Mouse (Mus musculus): ENCODE data around the gene Fxyd3. TPM values are rescaled to one million over a fixed set of nuclear protein-coding genes. Genes with fewer than 3 reads are reported as not detected.
A peak's percentile ranks its signal among the peaks of the same experiment; 100 is the strongest.

The Fxyd3 gene
- total RNA-seq, 4 experiments from 2014 or later = 0.77 to 1.3 (median 0.92) TPM

- no peak for DNase-seq (ENCODE audit: low spot score in 2 of 2)
Observed at GRCm38 (mm10) chr7:31072326-31072725, 4.2 kb downstream of the Fxyd3 start.

DNA sequence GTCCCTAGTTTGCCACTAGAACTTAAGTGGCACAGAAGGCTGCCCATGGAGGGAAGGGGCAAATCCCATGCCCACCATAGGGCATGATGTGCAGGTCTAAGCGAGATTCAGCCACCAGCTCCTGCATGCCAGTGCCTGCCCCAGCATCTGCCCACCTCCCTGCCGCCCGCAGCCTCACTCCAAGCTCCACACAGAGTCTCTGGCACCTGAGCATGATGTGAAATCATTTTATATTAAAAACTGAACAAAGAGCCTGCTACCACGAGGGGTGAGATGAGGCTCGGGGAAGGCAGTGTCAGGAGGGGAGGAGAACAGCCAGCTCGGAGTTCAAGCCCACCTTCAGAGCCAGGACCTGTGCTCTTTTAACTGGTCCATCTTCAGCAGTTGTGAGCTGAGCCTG lies 6.2 kb downstream of the Fxyd3 start:
- DNase-seq (ENCODE audit: low spot score in 2 of 2) = no peak

- DNase-seq (ENCODE audit: low spot score in 2 of 2) = no peak
Observed at GRCm38 (mm10) chr7:31069491-31069890, 7.0 kb downstream of the Fxyd3 start.

DNA sequence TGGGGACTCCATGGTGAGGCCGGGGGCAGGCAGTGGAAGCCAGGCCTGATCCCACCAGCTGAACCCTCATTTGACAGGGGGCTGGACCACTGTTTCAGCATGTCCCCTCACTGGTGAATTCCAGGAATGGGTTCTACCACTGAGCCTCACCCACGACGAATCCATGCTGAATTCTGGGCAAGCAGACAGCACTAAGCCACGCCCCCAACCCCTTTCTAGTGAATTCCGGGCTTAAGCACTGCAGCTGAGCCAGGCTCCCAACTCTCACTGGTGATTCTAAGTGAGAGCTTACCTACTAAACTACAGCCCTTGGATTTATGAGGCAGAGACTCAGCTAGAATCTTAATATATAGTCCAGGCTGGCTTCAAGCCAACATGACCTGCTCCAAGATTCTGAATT lies 8.7 kb downstream of the Fxyd3 start:
- no peak for DNase-seq (ENCODE audit: low spot score in 2 of 2)

- no peak for DNase-seq (ENCODE audit: low spot score in 2 of 2)
Observed at GRCm38 (mm10) chr7:31063074-31063560, 13.4 kb downstream of the Fxyd3 start.

DNA sequence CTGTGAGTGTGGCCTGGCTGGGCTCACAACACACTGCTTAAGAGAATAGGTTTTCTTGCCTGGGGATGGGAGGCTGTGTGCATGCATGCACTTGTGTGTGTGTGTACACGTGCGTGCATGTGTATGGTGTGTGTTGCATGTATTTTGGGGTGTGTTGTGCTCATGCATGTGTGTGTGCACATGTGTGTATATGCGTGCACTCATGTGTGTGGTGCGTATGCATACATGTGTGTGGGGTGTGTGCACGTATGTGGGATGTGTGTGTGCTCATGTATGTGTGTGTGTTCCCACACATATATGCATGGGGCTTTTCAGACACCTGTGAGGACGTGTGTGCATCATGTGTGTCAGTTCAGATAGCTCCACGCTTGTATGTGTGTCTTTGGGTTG lies 15.9 kb downstream of the Fxyd3 start:
- no peak for DNase-seq (ENCODE audit: low spot score in 2 of 2)

- DNase-seq (ENCODE audit: low spot score in 2 of 2) = no peak
Observed at GRCm38 (mm10) chr7:31059919-31060620, 16.4 kb downstream of the Fxyd3 start.

DNA sequence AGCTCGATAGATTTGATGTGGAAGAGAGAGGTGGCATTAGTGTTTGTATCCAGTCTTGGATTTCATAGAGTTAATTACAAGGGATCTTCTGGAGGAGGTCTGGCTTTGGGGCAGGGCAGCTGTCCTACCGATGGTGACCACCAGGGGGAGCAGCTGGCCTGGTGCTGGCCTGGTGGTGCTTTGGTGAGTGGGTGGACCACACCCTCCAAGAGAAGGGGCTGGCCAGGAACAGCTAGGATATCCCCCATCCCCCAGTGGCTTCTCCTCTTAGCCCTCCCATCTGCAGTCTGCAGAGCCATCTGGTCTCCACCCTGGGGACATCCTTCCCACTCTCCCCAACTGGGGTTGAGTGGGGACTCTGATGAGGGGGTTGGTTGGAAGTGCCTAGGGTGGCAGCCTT lies 17.4 kb downstream of the Fxyd3 start, which contains the start of gene Lgi4:
Gene Lgi4 (plus strand): TSS at position 235 of the 400 bp plus-strand sequence.
- peak; percentile 91 to 92 for DNase-seq (ENCODE audit: low spot score in 2 of 2)

- DNase-seq (ENCODE audit: low spot score in 2 of 2) = no peak
Observed at GRCm38 (mm10) chr7:31058211-31058610, 18.3 kb downstream of the Fxyd3 start.

GRCm38 (mm10) chr7:31057730-31058129 lies 18.8 kb downstream of the Fxyd3 start:
- DNase-seq (ENCODE audit: low spot score in 2 of 2) = no peak

GRCm38 (mm10) chr7:31057071-31057470 lies 19.4 kb downstream of the Fxyd3 start, which contains the start of gene Fxyd1:
Gene Fxyd1 (minus strand): TSS chr7:31057199.
- no peak for DNase-seq (ENCODE audit: low spot score in 2 of 2)

GRCm38 (mm10) chr7:31056448-31056847 lies 20.1 kb downstream of the Fxyd3 start:
- DNase-seq (ENCODE audit: low spot score in 2 of 2) = no peak

DNA sequence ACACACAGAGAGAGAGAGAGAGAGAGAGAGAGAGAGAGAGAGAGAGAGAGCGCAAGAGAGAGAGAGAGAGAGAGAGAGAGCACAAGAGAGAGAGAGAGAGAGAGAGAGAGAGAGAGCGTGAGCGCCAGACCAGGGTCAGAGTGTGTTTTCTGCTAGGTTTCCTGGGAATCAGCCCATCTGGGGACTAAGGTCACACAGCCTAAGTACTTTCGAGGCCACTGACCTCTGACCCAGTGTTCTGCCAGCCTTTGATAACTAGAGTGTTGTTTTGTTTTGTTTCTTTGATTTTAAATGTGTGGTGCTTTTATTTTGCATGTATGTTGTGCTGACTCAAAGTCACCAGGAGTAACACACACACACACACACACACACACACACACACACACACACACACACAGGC lies 20.6 kb downstream of the Fxyd3 start:
- no peak for DNase-seq (ENCODE audit: low spot score in 2 of 2)

- peak; percentile 93 to 94 for DNase-seq (ENCODE audit: low spot score in 2 of 2)
Observed at GRCm38 (mm10) chr7:31055354-31055824, 21.1 kb downstream of the Fxyd3 start.

GRCm38 (mm10) chr7:31054661-31055320 lies 21.7 kb downstream of the Fxyd3 start:
- peak; percentile 63 to 77 for DNase-seq (ENCODE audit: low spot score in 2 of 2)

- no peak for DNase-seq (ENCODE audit: low spot score in 2 of 2)
Observed at GRCm38 (mm10) chr7:31053882-31054447, 22.5 kb downstream of the Fxyd3 start.

DNA sequence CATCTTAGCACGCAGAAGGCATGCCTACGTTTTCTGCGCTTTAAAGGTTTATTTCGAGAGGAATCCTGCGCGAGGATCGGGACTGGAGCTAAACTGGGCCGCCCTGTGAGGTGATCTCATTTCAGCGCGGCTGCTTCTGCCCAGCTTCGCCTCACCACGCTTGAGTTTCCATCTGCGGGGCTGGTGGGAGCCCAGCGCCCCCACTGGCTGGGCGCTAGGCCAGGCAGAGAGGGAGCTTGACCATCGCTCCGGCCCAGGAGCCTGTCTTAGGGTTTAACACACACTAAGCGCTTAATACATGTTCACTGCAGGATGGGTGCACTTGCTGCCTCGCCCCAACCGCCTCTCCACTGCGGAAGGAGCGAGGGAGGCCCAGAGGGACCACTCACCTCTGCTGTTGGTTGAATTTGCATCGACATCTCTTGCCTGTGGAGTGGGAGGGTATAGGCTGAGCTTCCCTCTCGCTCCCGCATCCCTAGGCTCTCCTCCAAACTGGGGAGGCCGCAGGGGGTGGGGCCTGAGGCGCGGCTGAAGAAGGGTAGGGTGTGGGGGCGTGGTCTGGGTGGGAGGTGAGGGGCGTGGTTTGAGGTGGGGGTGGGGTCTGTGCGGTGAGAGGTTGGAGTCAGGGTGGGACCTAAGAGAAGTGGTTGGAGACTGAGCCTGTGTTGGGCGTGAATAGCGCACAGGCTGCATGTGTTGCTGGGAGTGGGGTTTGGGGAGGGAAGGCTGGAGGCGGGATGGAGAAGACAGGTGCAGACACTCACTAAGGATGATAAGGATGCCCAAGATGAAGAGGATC lies 23.7 kb downstream of the Fxyd3 start:
- no peak for DNase-seq (ENCODE audit: low spot score in 2 of 2)

- no peak for DNase-seq (ENCODE audit: low spot score in 2 of 2)
Observed at GRCm38 (mm10) chr7:31052251-31052635, 24.3 kb downstream of the Fxyd3 start.

DNA sequence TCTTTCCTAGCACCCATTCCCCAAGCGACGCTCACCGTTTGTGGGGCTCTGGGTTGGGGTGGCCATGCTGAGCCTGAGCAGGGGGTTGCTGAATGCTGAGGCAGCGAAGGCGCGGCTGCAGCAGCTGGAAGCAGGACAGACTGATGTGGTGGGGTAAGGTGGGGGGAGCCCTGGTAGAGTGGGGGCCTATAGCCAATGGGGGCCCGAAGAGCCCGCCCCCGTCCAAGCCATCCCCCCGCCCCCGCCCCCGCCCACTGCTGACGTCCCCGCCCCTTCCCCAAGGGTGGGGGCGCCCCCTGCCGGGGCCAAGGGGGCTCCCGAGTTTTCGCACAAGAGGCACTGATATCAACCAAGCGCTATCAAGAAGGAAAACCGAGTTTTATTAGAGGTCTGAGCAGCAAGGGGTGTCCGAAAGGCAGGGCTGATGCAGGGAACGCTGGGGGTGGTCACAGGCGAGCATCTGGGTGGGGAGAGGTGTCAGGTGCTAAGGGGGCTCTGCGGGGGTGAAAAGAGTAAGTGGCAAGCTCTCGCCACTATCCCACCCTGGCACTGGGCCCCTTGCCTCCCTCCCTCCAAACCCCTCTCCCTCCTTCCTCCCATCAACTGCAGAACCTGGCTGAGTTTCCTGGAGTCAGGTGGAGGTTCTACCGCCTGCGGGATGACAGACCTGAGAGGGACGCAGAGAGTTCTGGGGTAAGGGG lies 25.0 kb downstream of the Fxyd3 start, which contains the start of gene Fxyd7:
Gene Fxyd7 (minus strand): TSS at position 147 of the 701 bp plus-strand sequence.
- DNase-seq (ENCODE audit: low spot score in 2 of 2) = no peak

DNA sequence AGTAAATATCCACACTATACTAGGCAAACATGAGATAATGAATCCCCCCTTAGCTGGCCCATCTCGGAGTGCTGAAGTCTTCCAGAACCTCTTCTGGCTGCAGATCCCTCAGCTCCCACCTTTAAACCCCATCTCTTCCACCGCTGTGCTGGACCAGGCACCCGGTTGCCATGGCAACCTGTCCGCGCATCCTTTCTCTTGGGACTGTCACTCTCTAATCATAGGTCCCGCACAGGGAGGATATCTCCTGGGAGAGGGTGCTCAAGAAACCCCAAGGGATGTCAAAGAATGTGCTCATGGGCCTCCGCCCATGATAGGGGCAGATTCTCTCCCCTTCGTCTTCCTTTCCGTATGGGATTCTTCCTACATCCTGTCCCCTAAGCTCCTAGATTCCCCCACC lies 25.6 kb downstream of the Fxyd3 start:
- no peak for DNase-seq (ENCODE audit: low spot score in 2 of 2)

DNA sequence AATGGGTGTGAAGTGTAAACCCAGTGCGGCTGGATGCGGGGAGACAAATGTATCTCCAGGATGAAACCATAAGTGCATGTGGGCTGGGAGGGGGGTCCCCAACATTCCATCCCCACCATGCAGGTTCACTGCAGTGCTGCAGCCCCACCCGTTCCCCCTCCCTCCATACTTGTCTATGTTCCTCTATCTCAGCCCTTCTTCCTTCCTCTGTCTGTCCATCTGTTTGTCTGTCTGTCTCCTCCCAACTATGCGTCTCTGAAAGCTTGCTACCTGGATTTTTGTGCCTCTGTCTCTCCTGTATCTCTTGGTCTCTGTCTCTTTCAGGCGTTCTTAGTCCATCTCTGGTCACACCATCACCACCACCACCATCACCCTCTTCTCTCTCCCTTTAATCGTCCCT lies 26.0 kb downstream of the Fxyd3 start:
- no peak for DNase-seq (ENCODE audit: low spot score in 2 of 2)
